Mouse (Mus musculus): Measurements from ENCODE around the gene Eif2b4. TPM values are rescaled to one million over a fixed set of nuclear protein-coding genes. Genes with fewer than 3 reads are reported as not detected.
"Not testable (repeated sequence)": the region's sequence is repeated elsewhere in the genome, so short reads cannot be mapped to it uniquely, and the experiment has no call there.

Gene Eif2b4
- polyA plus RNA-seq, 1 experiment from 2014 or later, result 78.8 TPM

- no peaks in the 10 kb centered on the region for H3K27me3 ChIP-seq
- H3K4me3 ChIP-seq, result peak overlapping the region; percentile 89
- peaks cover 21% of the 10 kb centered on the region for H3K4me1 ChIP-seq
- no peaks in the 10 kb centered on the region for H3K36me3 ChIP-seq
- 2% methylated on average over 2 of the region's 2 CpGs for WGBS
- 0 out of 2 replicates have a peak overlapping the region, but pooled peaks have one; percentile 24 for H3K9ac ChIP-seq (replicated peaks)
- H3K9me3 ChIP-seq, result no peaks in the 10 kb centered on the region
- H3K27ac ChIP-seq (replicated peaks), result no peak overlapping the region
- H3K4me2 ChIP-seq (replicated peaks), result peak overlapping the region; percentile 84
- ATAC-seq (replicated peaks), result no peak
These were observed 25.8 kb upstream of the Eif2b4 start for GRCm38 (mm10) chr5:31219070-31219469.

- 73% methylated on average over 7 of the region's 7 CpGs for WGBS
These were observed 25.1 kb upstream of the Eif2b4 start for GRCm38 (mm10) chr5:31218294-31218693.

GRCm38 (mm10) chr5:31216554-31216953 lies 23.3 kb upstream of the Eif2b4 start:
- peaks cover 18% of the 10 kb centered on the region for H3K4me1 ChIP-seq
- not testable (repeated sequence) for H3K27ac ChIP-seq (replicated peaks); H3K4me2 ChIP-seq (replicated peaks); H3K9me3 ChIP-seq; ATAC-seq (replicated peaks); H3K36me3 ChIP-seq; H3K27me3 ChIP-seq; H3K4me3 ChIP-seq; H3K9ac ChIP-seq (replicated peaks)
- WGBS, result 89% methylated on average over 6 of the region's 6 CpGs

More at GRCm38 (mm10) chr5:31218294-31218693, 25.1 kb upstream of the Eif2b4 start:
- Histone ChIP-seq H3K4me1 (peaks cover 21% of the 10 kb centered on the region), H3K36me3 (no peaks in the 10 kb centered on the region), H3K4me2 (replicated peaks) (no peak overlapping the region), H3K4me3 (no peak overlapping the region), H3K27me3 (no peaks in the 10 kb centered on the region), H3K27ac (replicated peaks) (no peak overlapping the region), H3K9ac (replicated peaks) (no peak overlapping the region), H3K9me3 (no peaks in the 10 kb centered on the region)
- ATAC-seq (replicated peaks), result no peak

- Histone ChIP-seq H3K27me3 (no peaks in the 10 kb centered on the region), H3K4me3 (no peak overlapping the region), H3K4me1 (peaks cover 22% of the 10 kb centered on the region), H3K9me3 (0 out of 2 replicates have a peak, but pooled peaks cover 5% of the 10 kb centered on the region), H3K36me3 (peaks cover 64% of the 10 kb centered on the region), H3K9ac (replicated peaks) (no peak overlapping the region), H3K27ac (replicated peaks) (no peak overlapping the region), H3K4me2 (replicated peaks) (no peak overlapping the region)
- 94% methylated on average over 6 of the region's 6 CpGs for WGBS
- ATAC-seq (replicated peaks), result no peak
These were observed 11.2 kb upstream of the Eif2b4 start for GRCm38 (mm10) chr5:31204421-31204820.

GRCm38 (mm10) chr5:31203866-31204265 lies 10.6 kb upstream of the Eif2b4 start:
- 0 out of 2 replicates have a peak, but pooled peaks cover 5% of the 10 kb centered on the region for H3K9me3 ChIP-seq
- 85% methylated on average over 2 of the region's 2 CpGs for WGBS
- no peak overlapping the region for H3K27ac ChIP-seq (replicated peaks)
- ATAC-seq (replicated peaks), result no peak
- no peak overlapping the region for H3K9ac ChIP-seq (replicated peaks)
- H3K4me1 ChIP-seq, result peaks cover 22% of the 10 kb centered on the region
- peaks cover 69% of the 10 kb centered on the region for H3K36me3 ChIP-seq
- H3K4me3 ChIP-seq, result no peak overlapping the region
- H3K4me2 ChIP-seq (replicated peaks), result no peak overlapping the region
- H3K27me3 ChIP-seq, result no peaks in the 10 kb centered on the region

- 87% methylated on average over 7 of the region's 7 CpGs for WGBS
- no peak for ATAC-seq (replicated peaks)
- Histone ChIP-seq H3K36me3 (peaks cover 78% of the 10 kb centered on the region), H3K9ac (replicated peaks) (peak overlapping the region; percentile 49; the same call in 1 of the 2 replicates), H3K9me3 (0 out of 2 replicates have a peak, but pooled peaks cover 5% of the 10 kb centered on the region), H3K4me1 (peaks cover 22% of the 10 kb centered on the region), H3K27ac (replicated peaks) (peak overlapping the region; percentile 87), H3K4me2 (replicated peaks) (peak overlapping the region; percentile 69), H3K4me3 (peak overlapping the region; percentile 99), H3K27me3 (no peaks in the 10 kb centered on the region)
These were observed 9.7 kb upstream of the Eif2b4 start for GRCm38 (mm10) chr5:31202933-31203332.

- peak within 1 kb of the TSS; percentile 98 for H3K9ac ChIP-seq (replicated peaks)
- 0 out of 2 replicates have a peak, but pooled peaks cover 5% of the 10 kb centered on the region for H3K9me3 ChIP-seq
- peak within 1 kb of the TSS; percentile 99 for H3K4me3 ChIP-seq
- no peaks in the 10 kb centered on the region for H3K27me3 ChIP-seq
- WGBS, result under 1% methylated on average over 53 of the region's 53 CpGs
- ATAC-seq (replicated peaks), result peak; percentile 97
- H3K36me3 ChIP-seq, result peaks cover 78% of the 10 kb centered on the region
- peak within 1 kb of the TSS; percentile 89 for H3K4me2 ChIP-seq (replicated peaks)
- peaks cover 22% of the 10 kb centered on the region for H3K4me1 ChIP-seq
- peak within 1 kb of the TSS; percentile 87 for H3K27ac ChIP-seq (replicated peaks)
These were observed 8.7 kb upstream of the Eif2b4 start, which contains the start of gene Zfp513 for GRCm38 (mm10) chr5:31201742-31202590. TSS of gene Zfp513 (minus strand) at chr5:31202303.

GRCm38 (mm10) chr5:31201042-31201741 lies 8.0 kb upstream of the Eif2b4 start:
- Histone ChIP-seq H3K27me3 (no peaks in the 10 kb centered on the region), H3K4me2 (replicated peaks) (peak overlapping the region; percentile 89), H3K4me3 (peak overlapping the region; percentile 99), H3K36me3 (peaks cover 80% of the 10 kb centered on the region), H3K4me1 (peaks cover 22% of the 10 kb centered on the region), H3K9ac (replicated peaks) (peak overlapping the region; percentile 98), H3K9me3 (0 out of 2 replicates have a peak, but pooled peaks cover 5% of the 10 kb centered on the region), H3K27ac (replicated peaks) (peak overlapping the region; percentile 87)
- ATAC-seq (replicated peaks), result no peak
- 20% methylated on average over 13 of the region's 13 CpGs for WGBS

GRCm38 (mm10) chr5:31200327-31200768 lies 7.1 kb upstream of the Eif2b4 start:
- no peak overlapping the region for H3K27ac ChIP-seq (replicated peaks)
- ATAC-seq (replicated peaks), result no peak
- no peaks in the 10 kb centered on the region for H3K27me3 ChIP-seq
- H3K36me3 ChIP-seq, result peaks cover 81% of the 10 kb centered on the region
- H3K4me3 ChIP-seq, result peak overlapping the region; percentile 99
- no peak overlapping the region for H3K4me2 ChIP-seq (replicated peaks)
- H3K4me1 ChIP-seq, result peaks cover 22% of the 10 kb centered on the region
- H3K9me3 ChIP-seq, result 0 out of 2 replicates have a peak, but pooled peaks cover 5% of the 10 kb centered on the region
- WGBS, result 91% methylated on average over 27 of the region's 27 CpGs
- H3K9ac ChIP-seq (replicated peaks), result no peak overlapping the region

- Histone ChIP-seq H3K4me2 (replicated peaks) (no peak overlapping the region), H3K27ac (replicated peaks) (no peak overlapping the region), H3K9me3 (0 out of 2 replicates have a peak, but pooled peaks cover 5% of the 10 kb centered on the region), H3K4me3 (peak overlapping the region; percentile 99; the same call in 1 of the 2 replicates), H3K4me1 (peaks cover 22% of the 10 kb centered on the region), H3K36me3 (peaks cover 81% of the 10 kb centered on the region), H3K27me3 (no peaks in the 10 kb centered on the region), H3K9ac (replicated peaks) (no peak overlapping the region)
- ATAC-seq (replicated peaks), result no peak
- 85% methylated on average over 9 of the region's 9 CpGs for WGBS
These were observed 6.7 kb upstream of the Eif2b4 start for GRCm38 (mm10) chr5:31199893-31200292.

- no peak overlapping the region for H3K4me3 ChIP-seq
- H3K4me2 ChIP-seq (replicated peaks), result no peak overlapping the region
- no peak overlapping the region for H3K9ac ChIP-seq (replicated peaks)
- 0 out of 2 replicates have a peak, but pooled peaks cover 5% of the 10 kb centered on the region for H3K9me3 ChIP-seq
- no peak overlapping the region for H3K27ac ChIP-seq (replicated peaks)
- no peaks in the 10 kb centered on the region for H3K27me3 ChIP-seq
- ATAC-seq (replicated peaks), result no peak
- H3K4me1 ChIP-seq, result peaks cover 27% of the 10 kb centered on the region
- peaks cover 81% of the 10 kb centered on the region for H3K36me3 ChIP-seq
- 89% methylated on average over 19 of the region's 19 CpGs for WGBS
These were observed 6.2 kb upstream of the Eif2b4 start for GRCm38 (mm10) chr5:31199321-31199892.
